Mouse (Mus musculus): ENCODE measurements around the gene Sccpdh.
"Not testable (repeated sequence)": the region's sequence is repeated elsewhere in the genome, so short reads cannot be mapped to it uniquely, and the experiment has no call there.

Sccpdh gene

GRCm38 (mm10) chr1:179667450-179667849, 560 bp upstream of the Sccpdh start:
- no peak for DNase-seq (ENCODE audit: low read depth, low spot score)

- DNase-seq (ENCODE audit: low read depth, low spot score): no peak
These were observed 977 bp downstream of the Sccpdh start for GRCm38 (mm10) chr1:179668836-179669537.

DNA sequence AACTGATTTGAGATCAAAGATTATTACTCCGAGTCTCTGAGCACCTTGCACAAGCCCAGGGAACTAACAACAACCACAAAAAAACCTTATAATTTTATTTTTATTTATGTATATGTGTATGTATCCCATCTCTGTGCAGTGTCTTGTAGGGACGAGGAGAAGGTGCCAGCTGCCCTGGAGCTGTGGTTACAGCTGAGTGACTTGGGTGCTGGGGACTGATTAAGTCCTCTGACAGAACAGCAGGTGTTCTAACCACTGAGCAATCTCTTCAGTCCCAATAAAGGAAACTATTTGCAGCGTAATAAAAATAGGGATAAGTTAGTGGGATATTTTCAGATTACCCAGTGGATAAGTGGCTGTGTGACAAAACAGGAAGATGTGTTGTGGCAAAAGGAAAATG, 6.3 kb downstream of the Sccpdh start:
- no peak for DNase-seq (ENCODE audit: low read depth, low spot score)

DNA sequence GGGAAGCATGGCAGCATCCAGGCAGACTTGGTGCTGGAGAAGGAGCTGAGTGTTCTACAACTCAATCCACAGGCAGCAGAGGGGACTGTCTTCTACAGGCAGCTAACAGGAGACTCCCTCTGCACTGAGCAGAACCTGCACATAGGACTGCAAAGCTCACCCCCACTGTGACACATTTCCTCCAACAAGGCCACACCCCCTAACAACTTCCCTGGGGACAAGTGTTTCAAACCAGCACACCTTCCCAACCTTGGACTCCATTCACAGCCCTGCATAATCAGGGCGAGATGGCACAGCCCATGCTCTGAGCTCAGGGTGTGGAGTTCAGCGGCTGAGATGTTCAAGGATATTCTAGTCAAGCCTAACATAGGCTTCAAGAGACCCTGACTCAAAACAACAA, 9.0 kb downstream of the Sccpdh start:
- no peak for DNase-seq (ENCODE audit: low read depth, low spot score)

DNA sequence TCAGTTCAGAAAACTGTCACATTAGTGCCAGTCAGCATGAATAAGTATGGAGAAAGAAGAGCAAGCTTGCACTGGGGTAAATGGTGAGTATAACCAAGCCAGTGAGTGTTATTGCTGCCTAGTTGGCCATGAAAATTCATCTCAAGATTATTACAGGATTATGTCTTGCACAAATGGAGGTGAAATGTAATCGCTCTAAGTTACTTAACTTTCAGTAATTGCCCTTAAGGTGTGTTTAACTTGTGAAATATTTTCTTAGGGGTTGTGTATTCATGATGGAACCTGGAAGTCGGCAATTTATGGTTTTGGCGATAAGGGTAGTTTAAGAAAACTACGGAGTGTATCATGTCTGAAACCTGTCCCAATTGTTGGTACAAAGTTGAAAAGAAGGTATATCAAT, 11.3 kb downstream of the Sccpdh start:
- DNase-seq (ENCODE audit: low read depth, low spot score): no peak

DNA sequence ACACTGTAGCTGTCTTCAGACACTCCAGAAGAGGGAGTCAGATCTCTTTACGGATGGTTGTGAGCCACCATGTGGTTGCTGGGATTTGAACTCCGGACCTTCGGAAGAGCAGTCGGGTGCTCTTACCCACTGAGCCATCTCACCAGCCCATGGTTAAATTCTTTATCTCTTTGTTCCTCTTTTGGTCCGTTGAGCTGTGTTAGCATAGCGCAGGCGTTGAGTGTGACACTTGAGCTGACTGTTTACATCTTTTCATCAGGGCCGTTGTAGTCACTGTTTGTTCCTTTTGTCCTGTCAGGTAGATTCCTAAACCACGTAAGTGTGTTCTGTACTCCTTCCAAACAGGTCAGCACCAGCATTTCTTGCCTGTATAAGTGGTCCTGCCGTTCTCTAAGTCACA, 14.7 kb downstream of the Sccpdh start:
- DNase-seq (ENCODE audit: low read depth, low spot score): not testable (repeated sequence)

GRCm38 (mm10) chr1:179686348-179686747, 18.3 kb downstream of the Sccpdh start:
- no peak for DNase-seq (ENCODE audit: low read depth, low spot score)

DNA sequence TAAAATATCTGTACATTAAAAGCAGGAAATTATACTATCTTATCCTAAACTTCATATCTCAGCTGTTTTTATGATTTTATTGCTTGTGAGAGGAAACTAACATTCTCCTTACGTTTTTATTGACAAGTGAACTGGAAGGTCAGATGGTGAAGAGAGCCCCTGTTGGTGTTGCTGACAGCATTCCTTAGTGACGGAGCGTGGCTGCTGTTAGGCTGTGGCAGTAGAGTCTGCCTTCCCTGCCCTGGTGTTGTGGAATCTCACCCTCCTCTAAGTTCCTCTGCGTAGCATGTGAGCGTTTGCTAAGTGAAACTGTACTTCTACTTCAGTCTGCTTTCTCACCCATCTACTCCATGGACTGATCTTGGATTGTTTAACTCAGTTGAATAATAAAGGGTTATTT, 18.8 kb downstream of the Sccpdh start:
- DNase-seq (ENCODE audit: low read depth, low spot score): no peak

DNA sequence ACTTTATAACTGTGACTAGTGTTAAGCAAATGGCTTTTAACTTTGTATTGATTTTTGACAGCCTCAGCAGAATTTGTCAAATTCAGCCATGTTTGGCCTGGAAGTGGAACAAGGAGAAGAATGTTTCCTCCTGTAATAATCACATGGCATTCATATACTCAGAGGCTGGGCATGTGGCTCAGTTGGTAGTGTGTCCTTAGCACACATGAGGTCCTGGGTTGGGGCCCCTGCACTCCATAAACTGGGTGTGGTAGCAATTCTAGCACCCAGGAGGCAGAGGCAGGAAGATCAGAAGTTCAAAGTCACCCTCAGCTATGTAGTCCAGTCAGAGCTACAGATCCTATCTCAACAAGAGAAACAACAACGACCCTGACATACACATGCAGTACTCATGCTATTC, 19.3 kb downstream of the Sccpdh start:
- no peak for DNase-seq (ENCODE audit: low read depth, low spot score)

DNA sequence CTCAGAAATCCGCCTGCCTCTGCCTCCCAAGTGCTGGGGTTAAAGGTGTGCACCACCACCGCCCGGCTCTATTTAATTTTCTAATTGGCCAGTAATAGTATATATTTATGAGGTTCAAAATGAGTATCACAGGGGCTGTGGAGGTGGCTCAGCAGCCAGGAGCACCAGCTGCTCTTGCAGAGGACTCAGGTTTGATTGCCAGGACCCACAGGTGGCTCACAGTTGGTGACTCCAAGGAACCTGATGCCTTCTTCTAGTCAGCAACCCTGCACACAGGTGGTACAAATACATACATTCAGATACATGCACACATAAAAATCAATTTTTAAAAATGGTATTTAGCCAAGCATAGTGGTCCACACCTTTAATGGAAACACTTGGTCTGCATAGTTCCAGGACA, 20.0 kb downstream of the Sccpdh start:
- no peak for DNase-seq (ENCODE audit: low read depth, low spot score)

GRCm38 (mm10) chr1:179688415-179688814, 20.4 kb downstream of the Sccpdh start:
- DNase-seq (ENCODE audit: low read depth, low spot score): no peak

GRCm38 (mm10) chr1:179688914-179689313, 20.9 kb downstream of the Sccpdh start:
- DNase-seq (ENCODE audit: low read depth, low spot score): no peak

- DNase-seq (ENCODE audit: low read depth, low spot score): no peak
These were observed 21.5 kb downstream of the Sccpdh start for GRCm38 (mm10) chr1:179689479-179689878.

DNA sequence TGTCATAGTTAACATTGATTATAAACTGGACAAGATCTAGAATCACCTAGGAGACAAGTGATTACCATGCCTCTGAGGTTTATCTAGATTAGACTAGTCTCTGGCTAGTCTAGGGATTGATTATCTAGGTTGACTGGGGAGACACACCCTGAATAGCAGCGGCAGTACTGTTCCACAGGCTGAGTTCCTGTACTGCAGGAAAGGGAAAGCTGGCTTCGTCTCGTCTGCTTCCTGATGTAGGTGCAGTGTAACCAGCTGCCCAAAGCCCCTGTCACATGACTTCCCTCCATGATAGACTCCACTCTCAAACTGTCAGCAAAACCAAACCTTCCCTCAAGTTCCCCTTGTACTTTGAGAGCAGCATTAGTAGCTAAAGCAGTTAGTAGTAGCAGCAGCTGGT, 36.1 kb downstream of the Sccpdh start:
- no peak for DNase-seq (ENCODE audit: low read depth, low spot score)

- no peak for DNase-seq (ENCODE audit: low read depth, low spot score)
These were observed 37.1 kb downstream of the Sccpdh start for GRCm38 (mm10) chr1:179705154-179705553.

- DNase-seq (ENCODE audit: low read depth, low spot score): no peak
These were observed 41.4 kb downstream of the Sccpdh start for GRCm38 (mm10) chr1:179709390-179709789.

GRCm38 (mm10) chr1:179710739-179711138, 42.7 kb downstream of the Sccpdh start:
- no peak for DNase-seq (ENCODE audit: low read depth, low spot score)

GRCm38 (mm10) chr1:179712658-179713057, 44.6 kb downstream of the Sccpdh start:
- no peak for DNase-seq (ENCODE audit: low read depth, low spot score)

GRCm38 (mm10) chr1:179713367-179713766, 45.4 kb downstream of the Sccpdh start:
- no peak for DNase-seq (ENCODE audit: low read depth, low spot score)

GRCm38 (mm10) chr1:179715289-179715688, 47.3 kb downstream of the Sccpdh start:
- DNase-seq (ENCODE audit: low read depth, low spot score): not testable (repeated sequence)

DNA sequence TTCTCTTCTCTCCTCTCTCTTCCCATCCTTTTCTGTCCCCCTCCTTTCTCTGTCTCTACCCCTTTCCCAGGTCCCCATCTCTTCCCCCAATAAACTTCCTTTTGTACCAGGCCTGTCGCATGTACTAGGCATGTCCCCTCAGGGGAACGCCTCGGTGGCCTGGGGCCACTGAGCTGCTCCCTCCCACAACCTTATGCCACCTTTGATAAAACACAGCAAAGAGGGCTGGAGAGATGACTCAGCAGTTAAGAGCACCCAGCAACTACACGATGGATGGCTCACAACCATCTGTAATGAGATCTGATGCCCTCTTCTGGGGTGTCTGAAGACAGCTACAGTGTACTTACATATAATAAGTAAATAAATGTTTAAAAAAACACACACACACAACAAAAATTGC, 47.8 kb downstream of the Sccpdh start:
- no peak for DNase-seq (ENCODE audit: low read depth, low spot score)

GRCm38 (mm10) chr1:179722811-179723469, 54.9 kb downstream of the Sccpdh start:
- DNase-seq (ENCODE audit: low read depth, low spot score): no peak

DNA sequence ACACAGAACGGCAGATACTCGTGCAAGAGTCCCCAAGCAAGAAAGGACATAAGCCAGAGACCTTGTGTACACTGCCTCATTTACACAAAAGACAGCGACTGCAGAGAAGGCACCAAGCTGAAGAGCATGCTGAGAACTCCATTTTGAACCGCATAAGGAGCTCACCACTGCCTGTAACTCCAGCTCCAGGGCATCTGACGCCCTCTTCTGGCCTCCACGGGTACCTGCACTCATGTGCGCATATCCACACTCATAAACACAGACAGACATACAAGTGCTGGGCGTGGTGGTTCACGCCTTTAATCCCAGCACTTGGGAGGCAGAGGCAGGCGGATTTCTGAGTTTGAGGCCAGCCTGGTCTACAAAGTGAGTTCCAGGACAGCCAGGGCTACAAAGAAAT, 60.7 kb downstream of the Sccpdh start:
- no peak for DNase-seq (ENCODE audit: low read depth, low spot score)
